Mouse (Mus musculus): ENCODE results near the gene Bhlha9.

- TF ChIP-seq POLR2A (IDR thresholded peaks at IDR 0.05; ENCODE audit: borderline replicate concordance, insufficient read depth, low read length): no peak
- no peak for TF ChIP-seq CTCF (IDR thresholded peaks at IDR 0.05; ENCODE audit: borderline replicate concordance, insufficient read depth, low read depth, low read length)
These were observed 2.4 kb downstream of the Bhlha9 start for GRCm38 (mm10) chr11:76674704-76675103.
